Mouse (Mus musculus): ENCODE data around the gene Eif3k.

Gene Eif3k

GRCm38 (mm10) chr7:28939418-28940183 lies 42.1 kb downstream of the Eif3k start:
- DNase-seq (ENCODE audit: low read depth) = no peak

GRCm38 (mm10) chr7:28938654-28939053 lies 43.0 kb downstream of the Eif3k start:
- DNase-seq (ENCODE audit: low read depth) = no peak

- DNase-seq (ENCODE audit: low read depth) = no peak
These were observed 44.9 kb downstream of the Eif3k start for GRCm38 (mm10) chr7:28936787-28937186.

GRCm38 (mm10) chr7:28933825-28934224 lies 47.8 kb downstream of the Eif3k start:
- no peak for DNase-seq (ENCODE audit: low read depth)

- DNase-seq (ENCODE audit: low read depth) = peak; percentile 37
These were observed 49.1 kb downstream of the Eif3k start for GRCm38 (mm10) chr7:28932421-28933041.

- no peak for DNase-seq (ENCODE audit: low read depth)
These were observed 50.0 kb downstream of the Eif3k start for GRCm38 (mm10) chr7:28931695-28932039.

GRCm38 (mm10) chr7:28931032-28931694 lies 50.5 kb downstream of the Eif3k start:
- DNase-seq (ENCODE audit: low read depth) = no peak

- no peak for DNase-seq (ENCODE audit: low read depth)
These were observed 51.2 kb downstream of the Eif3k start for GRCm38 (mm10) chr7:28930320-28931031.

GRCm38 (mm10) chr7:28929381-28929780 lies 52.3 kb downstream of the Eif3k start:
- DNase-seq (ENCODE audit: low read depth) = no peak

GRCm38 (mm10) chr7:28926172-28926571 lies 55.5 kb downstream of the Eif3k start:
- DNase-seq (ENCODE audit: low read depth) = no peak

GRCm38 (mm10) chr7:28925317-28925716 lies 56.3 kb downstream of the Eif3k start:
- no peak for DNase-seq (ENCODE audit: low read depth)

GRCm38 (mm10) chr7:28924802-28925201 lies 56.9 kb downstream of the Eif3k start:
- DNase-seq (ENCODE audit: low read depth) = no peak

- no peak for DNase-seq (ENCODE audit: low read depth)
These were observed 57.8 kb downstream of the Eif3k start for GRCm38 (mm10) chr7:28923865-28924291.

- no peak for DNase-seq (ENCODE audit: low read depth)
These were observed 59.1 kb downstream of the Eif3k start for GRCm38 (mm10) chr7:28922606-28923005.

- DNase-seq (ENCODE audit: low read depth) = no peak
These were observed 59.8 kb downstream of the Eif3k start for GRCm38 (mm10) chr7:28921722-28922465.
